Mouse (Mus musculus): Measurements from ENCODE around the gene Cfap97d2.
A peak's percentile ranks its signal among the peaks of the same experiment; 100 is the strongest.

Cfap97d2 gene

DNA sequence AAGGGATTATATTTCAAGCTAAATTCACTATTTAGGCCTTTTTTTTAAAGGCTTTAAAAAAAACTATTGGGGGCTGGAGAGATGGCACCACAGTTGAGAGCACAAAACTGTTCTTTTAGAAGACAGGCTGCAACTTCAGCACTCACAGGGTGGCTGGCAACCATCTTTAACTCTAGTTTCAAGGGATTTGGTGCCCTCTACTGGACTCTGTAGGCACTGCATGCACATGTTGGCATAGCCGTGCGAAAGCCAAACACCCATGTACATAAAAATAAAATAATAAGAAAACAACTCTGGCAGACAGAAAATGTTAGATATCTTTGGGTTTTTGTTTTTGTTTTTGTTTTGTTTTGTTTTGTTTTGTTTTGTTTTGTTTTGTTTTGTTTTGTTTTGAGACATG lies 48.0 kb downstream of the Cfap97d2 start:
- peak; percentile 83 for DNase-seq

DNA sequence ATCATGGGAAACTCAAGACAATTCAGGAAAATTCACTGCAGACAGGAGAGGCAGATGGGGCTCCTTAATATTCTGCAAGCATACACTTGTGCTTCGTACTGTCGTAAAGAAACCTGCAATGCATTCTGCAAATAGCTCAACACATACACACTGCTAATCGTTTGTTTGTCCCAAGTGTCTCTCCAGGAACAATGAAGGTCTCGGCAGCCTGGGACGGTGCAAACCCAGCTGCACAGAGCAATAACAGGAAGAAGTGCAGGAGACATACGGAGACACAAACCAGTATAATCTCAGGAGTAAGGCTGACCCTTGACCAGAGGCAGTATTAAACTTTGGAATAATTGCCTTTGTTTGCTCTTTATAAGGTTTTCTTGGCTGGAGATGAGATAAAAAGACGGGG lies 50.8 kb downstream of the Cfap97d2 start:
- DNase-seq, result no peak

DNA sequence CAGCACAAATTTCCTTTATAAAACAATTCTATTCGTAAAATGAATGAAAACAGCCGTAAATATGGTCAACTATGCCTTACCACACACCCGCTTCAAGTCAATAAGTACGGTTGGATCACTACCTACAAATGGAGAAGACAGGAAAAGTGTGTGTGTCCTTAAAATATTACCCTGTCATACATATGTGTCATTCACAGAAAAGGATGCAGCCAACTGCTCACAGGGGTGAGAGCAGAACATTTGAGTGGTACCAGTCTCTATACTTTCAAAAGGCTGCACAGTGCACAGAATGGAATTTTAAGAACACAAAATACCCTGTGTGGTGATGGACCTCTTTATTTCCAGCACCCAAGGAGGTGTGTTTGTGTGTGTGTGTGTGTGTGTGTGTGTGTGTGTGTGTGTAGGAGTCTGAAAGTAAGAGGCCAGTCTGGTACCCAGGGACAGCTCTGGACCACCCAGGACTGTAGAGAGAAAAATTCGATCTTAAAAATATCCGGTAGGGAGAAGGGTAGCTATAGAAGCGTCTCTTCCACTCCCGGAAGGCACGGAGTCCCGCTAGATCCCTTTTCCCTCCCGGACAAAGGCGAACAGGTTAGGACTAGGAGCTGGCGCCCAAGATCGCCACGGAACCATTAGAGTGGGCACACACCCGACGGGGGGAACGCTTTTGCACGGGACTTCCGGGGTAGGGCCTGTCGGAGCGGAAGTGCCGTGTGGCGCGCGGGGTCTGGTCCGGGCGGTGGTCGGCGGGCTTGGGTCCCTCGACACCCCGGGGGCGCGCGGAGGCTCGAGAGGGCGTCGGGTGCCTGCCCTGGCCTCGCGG lies 51.5 kb downstream of the Cfap97d2 start, which contains the start of gene Cdc16:
Gene Cdc16, plus strand, starts transcription at position 695 of the 823 bp plus-strand sequence.
- peak; percentile 91 for DNase-seq

DNA sequence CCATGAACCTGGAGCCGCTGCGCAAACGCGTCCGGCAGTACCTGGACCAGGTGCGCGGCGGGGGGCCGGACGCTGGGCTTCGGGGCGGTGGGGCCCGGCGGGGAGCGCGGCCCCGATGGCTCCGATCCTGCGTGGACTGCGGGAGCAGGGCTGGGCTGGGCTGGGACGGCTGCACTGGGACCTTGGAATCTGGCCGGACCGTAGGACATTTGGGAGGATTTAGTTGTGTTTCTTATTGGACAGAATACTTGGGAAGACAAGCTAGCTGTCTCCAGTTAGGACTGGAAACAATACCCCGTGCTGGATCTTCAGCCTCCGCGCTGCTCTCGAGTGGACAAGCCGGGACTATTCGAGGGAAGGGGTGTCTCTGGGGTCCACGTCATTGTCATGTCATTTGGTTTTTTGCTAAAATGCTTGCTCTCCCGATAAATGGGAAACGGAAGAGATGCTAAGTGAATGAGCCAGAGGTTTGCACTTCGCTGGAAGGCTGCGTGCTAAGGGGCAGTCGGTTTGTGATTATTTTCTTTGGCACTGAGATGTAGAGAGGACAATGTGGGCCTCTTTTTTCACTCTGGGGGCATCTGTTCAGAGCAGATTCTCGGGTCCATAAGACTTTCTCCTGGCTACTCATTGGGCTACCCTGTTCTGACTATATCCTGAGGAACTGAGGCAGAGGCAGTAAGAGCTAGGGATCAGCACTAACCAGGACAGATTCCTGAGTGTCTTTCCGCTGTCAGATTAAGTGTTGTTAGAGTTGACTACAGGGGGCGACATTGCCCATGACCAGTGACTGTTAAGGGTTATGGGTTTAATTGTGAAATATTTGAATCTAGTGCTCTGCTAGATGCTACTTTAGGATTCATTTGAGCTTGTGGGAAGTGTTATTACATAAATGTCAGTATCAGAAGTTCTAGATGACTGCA lies 52.4 kb downstream of the Cfap97d2 start:
- DNase-seq, result peak; percentile 57

DNA sequence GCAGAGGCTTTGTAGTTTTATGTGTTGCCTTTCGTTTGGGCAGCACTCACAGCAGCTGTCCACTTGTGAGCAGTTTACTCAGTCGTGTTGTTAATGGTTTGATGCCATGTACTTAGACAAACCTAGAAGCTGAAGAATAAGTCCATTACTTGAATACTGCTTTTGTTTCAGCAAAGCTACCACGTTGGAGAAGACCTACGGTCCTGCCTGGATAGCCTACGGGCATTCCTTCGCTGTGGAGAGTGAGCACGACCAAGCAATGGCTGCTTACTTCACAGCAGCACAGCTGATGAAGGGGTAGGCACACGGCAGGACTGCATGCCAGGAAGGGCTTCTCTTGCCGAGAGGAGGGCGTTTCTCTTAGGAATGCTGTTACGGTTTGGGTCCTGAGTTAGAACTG lies 63.5 kb downstream of the Cfap97d2 start:
- DNase-seq, result no peak

DNA sequence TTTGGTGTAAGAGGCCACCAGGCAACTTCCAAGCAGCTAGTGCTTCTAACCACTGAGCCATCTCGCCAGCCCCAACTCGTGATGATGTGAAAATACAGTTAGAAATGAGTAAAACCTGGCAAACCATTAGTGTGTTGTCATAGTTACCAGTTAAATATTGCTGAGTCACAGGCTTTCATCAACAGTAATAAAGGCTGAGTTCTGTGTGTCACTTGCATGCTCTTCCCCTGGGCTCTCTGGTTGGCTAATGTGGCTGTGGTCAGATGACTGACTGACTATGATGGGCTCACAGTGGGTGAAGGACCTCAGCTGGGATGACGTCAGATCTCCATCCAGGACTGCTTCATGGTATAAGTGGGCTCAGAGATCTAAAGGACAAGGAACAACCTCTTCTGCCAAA lies 74.8 kb downstream of the Cfap97d2 start:
- DNase-seq, result no peak

DNA sequence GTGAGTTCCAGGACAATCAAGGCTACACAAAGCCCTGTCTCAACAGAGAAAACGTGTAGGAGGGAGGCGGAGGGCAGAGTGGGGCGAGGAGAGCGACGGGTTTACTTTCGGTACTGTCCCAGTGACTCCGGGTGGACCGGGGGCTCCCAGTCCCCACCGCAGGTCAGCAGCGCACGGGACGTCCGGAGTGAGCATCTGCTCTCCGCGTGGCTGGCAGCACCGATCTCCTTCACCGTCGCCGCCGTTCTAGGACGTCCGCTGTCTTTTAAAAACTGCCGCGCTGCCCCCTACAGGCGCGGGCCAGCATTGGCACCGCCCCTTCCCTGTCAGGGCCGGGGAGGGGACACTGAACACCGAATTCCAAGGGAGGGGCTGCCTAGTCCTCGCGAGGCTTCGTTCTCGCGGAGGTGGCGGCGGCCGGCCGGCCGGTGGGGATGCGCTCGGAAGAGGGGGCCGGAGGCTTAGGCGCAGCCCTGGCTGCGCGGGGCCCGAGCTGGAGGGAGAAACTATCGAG lies 79.6 kb downstream of the Cfap97d2 start, which contains the start of gene Upf3a:
Gene Upf3a, plus strand, starts transcription at position 366 of the 514 bp plus-strand sequence.
- DNase-seq, result peak; percentile 93

DNA sequence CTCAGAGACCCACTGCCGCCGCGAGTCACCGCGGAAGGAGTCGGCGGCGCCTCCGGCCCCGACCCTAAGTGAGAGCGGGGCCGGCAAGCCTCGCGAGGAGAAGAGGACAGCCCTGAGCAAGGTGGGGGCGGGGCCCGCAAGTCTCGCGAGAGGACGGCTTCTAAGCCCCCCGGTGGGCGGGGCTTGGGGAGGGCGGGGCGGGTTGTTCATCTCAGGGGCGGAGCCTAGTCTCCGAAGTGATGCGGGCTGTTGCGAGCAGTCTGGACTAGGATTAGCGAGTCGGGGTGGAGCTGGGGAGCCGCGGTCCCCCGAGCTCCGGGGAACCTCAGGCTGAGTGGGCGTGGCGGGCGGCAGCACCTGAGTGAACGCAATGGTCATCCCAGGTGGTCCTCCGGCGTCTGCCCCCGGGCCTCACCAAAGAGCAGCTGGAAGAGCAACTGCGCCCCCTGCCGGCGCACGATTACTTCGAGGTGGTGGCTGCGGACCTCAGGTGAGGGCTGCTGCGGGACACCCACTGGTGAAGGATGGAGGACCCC lies 80.1 kb downstream of the Cfap97d2 start:
- DNase-seq, result peak; percentile 95

DNA sequence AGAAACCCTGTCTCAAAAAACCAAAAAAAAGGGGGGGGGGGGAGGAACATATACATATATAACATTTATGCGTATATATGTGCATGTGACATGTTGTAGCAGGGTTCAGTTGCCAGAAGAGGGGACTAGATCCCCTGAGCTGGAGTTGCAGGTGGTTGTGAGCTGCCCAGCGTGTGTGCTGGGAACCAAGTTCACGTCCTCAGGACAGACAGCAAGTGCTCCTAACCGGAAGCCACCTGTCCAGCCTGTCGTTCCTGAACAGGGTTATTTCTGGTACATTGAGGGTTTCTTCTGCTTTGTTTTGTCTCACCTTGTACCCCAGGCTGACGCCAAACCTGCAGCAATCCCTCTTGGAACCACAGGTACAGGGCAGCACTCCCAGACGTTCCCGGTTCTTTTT lies 83.9 kb downstream of the Cfap97d2 start:
- no peak for DNase-seq
